Mouse (Mus musculus) embryo, embryonic 11.5 days (tissue): ENCODE measurements around the gene Dclk2.

Experiments used
- DNase-seq: peaks from one replicate; pipeline ENCODE4 v3.0.0-alpha.2; 2012; ENCODE audit warnings: low read depth, low spot score

Dclk2 gene

GRCm38 (mm10) chr3:86920343-86921083 is at the start of gene Dclk2:
Dclk2 (minus strand) TSS chr3:86920852.
- peak; percentile 69 for DNase-seq

GRCm38 (mm10) chr3:86962665-86963435 is 42.2 kb upstream of the Dclk2 start:
- no peak for DNase-seq

- DNase-seq = no peak
Observed at GRCm38 (mm10) chr3:86961395-86961669, 40.7 kb upstream of the Dclk2 start.

GRCm38 (mm10) chr3:86960656-86961394 is 40.2 kb upstream of the Dclk2 start:
- DNase-seq = no peak

GRCm38 (mm10) chr3:86959088-86959487 is 38.4 kb upstream of the Dclk2 start:
- DNase-seq = no peak

- no peak for DNase-seq
Observed at GRCm38 (mm10) chr3:86955376-86955775, 34.7 kb upstream of the Dclk2 start.

- DNase-seq = no peak
Observed at GRCm38 (mm10) chr3:86954521-86954920, 33.9 kb upstream of the Dclk2 start.

- DNase-seq = no peak
Observed at GRCm38 (mm10) chr3:86953819-86954218, 33.2 kb upstream of the Dclk2 start.

GRCm38 (mm10) chr3:86950652-86951051 is 30.0 kb upstream of the Dclk2 start:
- DNase-seq = no peak

GRCm38 (mm10) chr3:86936254-86936836 is 15.7 kb upstream of the Dclk2 start:
- no peak for DNase-seq

- DNase-seq = no peak
Observed at GRCm38 (mm10) chr3:86933446-86933845, 12.8 kb upstream of the Dclk2 start.

- no peak for DNase-seq
Observed at GRCm38 (mm10) chr3:86923686-86924085, 3.0 kb upstream of the Dclk2 start.

GRCm38 (mm10) chr3:86921181-86921975 is 726 bp upstream of the Dclk2 start:
- DNase-seq = no peak

GRCm38 (mm10) chr3:86919641-86920342 is 860 bp downstream of the Dclk2 start:
- peak; percentile 19 for DNase-seq

GRCm38 (mm10) chr3:86917048-86917447 is 3.6 kb downstream of the Dclk2 start:
- no peak for DNase-seq

GRCm38 (mm10) chr3:86916626-86917025 is 4.0 kb downstream of the Dclk2 start:
- no peak for DNase-seq

- no peak for DNase-seq
Observed at GRCm38 (mm10) chr3:86915291-86915690, 5.4 kb downstream of the Dclk2 start.

- no peak for DNase-seq
Observed at GRCm38 (mm10) chr3:86914316-86914715, 6.3 kb downstream of the Dclk2 start.

GRCm38 (mm10) chr3:86898366-86898765 is 22.3 kb downstream of the Dclk2 start:
- DNase-seq = no peak

GRCm38 (mm10) chr3:86897551-86897950 is 23.1 kb downstream of the Dclk2 start:
- no peak for DNase-seq

- no peak for DNase-seq
Observed at GRCm38 (mm10) chr3:86897066-86897465, 23.6 kb downstream of the Dclk2 start.
